Mouse (Mus musculus) ES-CJ7 (cell line): ENCODE measurements around the gene Rasgrf1.
"Not testable (repeated sequence)": the region's sequence is repeated elsewhere in the genome, so short reads cannot be mapped to it uniquely, and the experiment has no call there.

ENCODE experiments used
- DNase-seq: peaks from one replicate; pipeline ENCODE4 v3.0.0; 2011; ENCODE audit warnings: low read depth, low spot score

Gene Rasgrf1

DNA sequence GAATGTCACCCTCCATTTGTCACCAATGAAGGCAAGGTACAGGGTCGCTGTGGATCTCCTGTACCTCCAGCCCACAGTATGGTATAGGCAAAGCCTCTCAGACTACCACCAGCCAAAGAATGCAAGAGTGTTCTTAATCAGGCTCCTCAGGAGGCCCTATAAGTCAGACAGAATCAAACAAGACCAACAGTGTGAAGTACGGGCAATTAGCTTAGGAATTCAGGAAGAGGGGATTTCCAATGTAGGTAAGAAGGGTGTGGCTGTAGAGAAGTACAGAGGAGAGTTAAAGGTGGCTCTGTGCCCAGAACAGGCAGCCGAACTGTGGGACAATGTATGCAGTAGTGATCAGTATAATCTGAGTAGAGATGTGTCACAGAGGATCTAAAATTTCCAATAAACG lies 126.6 kb downstream of the Rasgrf1 start:
- no peak for DNase-seq

DNA sequence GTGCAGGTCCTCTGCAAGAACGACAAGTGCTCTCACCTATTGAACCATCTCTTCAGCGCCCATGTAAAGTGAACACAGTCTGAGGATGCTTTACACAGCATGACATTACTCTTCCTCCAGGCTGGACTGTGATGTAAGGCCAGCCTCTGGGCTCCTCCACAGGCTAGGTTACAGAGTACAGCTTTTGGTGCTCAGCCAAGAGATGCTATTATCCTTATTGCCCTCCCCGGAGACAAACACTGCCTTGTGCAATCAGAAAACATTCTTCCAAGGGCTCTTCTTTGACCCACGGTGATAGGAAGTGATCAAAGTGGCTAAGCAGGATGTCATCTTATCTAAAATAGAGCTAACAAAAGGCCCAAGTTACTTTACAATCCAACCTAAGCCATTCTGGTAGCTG lies 128.8 kb downstream of the Rasgrf1 start:
- DNase-seq = no peak

DNA sequence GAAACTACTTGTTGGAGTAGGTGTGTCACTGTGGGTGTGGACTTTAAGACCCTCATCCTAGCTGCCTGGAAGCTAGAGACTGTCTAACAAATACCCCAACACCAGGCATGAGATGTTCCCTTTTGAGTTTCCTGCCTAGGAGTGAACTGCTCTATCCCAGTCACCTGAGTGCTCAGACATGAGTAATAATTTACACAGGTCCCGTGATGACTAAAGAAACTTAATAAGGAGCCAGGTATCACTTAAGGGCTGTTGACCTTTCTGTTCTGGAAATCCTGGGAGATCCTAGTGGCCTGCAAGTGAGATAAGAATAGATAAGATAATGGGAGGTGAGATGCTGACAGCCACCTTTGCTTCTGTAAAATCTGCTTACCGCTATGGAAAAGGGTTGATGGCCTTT lies 131.2 kb downstream of the Rasgrf1 start:
- DNase-seq = no peak

- no peak for DNase-seq
These were observed 131.8 kb downstream of the Rasgrf1 start for GRCm38 (mm10) chr9:90041556-90041955.

- DNase-seq = not testable (repeated sequence)
These were observed 133.2 kb downstream of the Rasgrf1 start for GRCm38 (mm10) chr9:90042906-90043305.

GRCm38 (mm10) chr9:90045191-90045590 lies 135.5 kb downstream of the Rasgrf1 start:
- DNase-seq = no peak

DNA sequence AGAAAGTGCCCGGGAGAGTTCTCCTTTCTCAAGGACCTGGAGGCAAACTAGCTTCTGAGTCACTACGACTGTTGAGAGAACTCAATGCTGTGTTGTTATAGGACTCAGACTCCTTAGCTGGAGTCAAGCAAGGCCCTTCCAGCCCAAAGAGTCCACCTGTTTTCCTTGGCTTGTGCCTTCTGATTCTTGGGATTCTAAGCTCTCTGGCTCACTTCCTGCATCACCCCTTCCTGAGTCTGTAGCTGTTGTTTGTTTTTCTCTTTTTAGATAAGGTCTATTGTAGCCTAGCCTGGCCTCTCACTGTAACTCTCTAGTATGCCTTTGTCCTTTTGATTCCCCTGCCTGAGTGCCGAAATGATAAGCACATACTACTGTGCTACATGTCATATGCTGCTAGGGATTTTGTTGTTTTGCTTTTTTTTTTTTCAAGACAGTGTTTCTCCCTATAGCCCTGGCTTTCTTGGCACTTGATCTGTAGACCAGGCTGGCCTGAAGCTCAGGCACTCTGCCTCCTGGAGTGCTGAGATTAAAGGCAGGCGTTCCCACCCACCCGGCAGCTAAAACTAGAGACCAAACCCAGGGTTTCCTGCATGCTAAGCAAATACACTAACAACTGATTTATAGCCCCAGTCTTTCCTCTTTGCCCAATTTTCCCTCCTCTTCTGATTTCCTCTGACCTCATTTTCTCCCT lies 138.4 kb downstream of the Rasgrf1 start:
- no peak for DNase-seq

GRCm38 (mm10) chr9:90053852-90054251 lies 144.1 kb downstream of the Rasgrf1 start, which contains the start of gene Ctsh:
Gene Ctsh (plus strand): TSS chr9:90054152.
- DNase-seq = no peak

DNA sequence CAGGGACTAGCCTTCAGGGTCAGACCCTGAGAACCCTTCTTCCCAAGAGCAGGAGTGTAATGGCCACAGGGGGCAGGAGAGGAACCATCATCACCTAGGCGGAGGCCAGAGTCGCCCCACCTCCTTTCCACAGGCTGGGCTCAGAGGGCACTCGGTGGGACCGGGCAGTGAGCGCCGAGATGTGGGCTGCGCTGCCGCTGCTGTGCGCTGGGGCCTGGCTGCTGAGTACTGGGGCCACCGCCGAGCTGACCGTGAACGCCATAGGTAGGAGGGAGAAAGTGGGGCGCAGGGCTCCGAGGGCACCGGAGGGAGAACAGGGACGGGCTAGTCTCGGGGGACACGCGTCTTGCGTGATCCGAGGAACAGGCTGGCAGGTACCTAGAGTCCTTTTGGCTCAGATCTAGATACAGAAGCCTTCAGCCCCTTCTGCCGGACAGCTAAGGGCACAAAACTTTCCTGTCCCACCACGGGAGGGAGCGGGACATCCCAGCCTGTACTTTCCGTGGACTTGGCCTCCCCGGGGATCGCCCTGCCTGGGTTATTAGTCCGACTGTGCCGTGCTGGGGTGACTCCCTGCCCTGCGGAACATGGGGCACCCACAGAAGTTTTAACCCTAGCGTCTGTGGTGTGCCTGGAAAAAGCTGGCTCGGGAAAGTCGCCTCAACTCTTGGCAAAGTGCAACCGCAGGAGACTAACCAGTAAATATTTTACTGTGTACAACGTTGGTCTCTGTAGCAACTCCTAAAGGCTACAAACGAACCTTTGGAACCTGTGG lies 144.8 kb downstream of the Rasgrf1 start:
- peak; percentile 50 for DNase-seq

DNA sequence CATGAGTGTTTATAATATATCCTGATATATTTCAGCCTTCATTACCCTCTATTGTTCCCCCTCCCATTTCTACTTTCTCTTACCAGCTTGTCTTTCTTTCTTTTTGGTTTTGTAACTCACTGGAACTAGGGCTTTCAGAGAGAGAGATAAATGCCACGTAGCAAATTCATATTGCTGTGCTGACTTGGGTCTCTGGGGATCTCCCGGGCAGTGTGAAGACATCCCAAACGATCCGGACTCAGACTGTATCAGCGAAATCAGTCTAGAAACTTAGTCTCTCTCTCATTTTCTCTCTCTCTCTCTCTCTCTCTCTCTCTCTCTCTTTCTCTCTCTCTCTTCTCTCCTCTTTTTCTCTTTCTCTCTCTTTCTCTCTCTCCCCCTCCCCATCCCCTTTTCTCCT lies 145.7 kb downstream of the Rasgrf1 start:
- no peak for DNase-seq

DNA sequence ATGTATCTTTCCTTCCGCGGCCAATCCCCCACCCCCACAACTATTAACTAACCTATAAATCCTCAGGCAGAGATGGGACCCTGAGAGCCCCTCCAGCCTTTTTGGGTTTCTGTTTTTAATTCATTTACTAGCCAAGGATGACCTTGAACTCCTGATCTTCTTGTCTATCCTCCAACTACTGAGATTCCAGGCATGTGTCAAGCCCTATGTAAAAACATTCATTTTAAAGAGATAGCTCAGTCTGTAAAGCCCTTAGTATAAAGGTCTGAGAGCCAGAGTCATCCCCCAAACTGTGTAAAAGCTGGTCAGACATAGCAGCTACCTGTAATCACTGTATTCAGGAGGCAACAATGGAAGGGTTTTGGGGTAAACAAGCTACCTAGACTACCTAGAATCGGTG lies 146.2 kb downstream of the Rasgrf1 start:
- DNase-seq = no peak

DNA sequence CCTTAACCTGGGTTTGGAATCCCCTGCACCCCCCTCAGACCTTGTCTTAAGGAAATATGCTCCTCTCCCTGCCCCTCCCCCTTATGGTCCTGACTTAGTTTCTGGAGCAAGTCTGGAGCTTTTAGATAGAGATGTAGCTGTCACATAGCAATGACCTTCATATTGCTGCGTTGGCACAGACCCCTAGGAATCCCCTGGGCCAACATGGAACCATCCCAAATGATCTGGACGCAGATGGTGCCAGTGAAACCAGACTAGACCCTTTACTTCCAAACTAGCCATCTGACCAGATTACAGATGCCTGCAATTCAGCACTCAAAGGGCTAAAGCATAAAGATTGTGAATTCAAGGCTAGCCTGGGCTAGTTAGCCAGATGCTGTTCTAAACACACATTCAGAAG lies 147.0 kb downstream of the Rasgrf1 start:
- DNase-seq = no peak

- DNase-seq = no peak
These were observed 150.3 kb downstream of the Rasgrf1 start for GRCm38 (mm10) chr9:90059828-90060573.

- no peak for DNase-seq
These were observed 150.8 kb downstream of the Rasgrf1 start for GRCm38 (mm10) chr9:90060574-90060875.

GRCm38 (mm10) chr9:90060932-90061331 lies 151.2 kb downstream of the Rasgrf1 start:
- not testable (repeated sequence) for DNase-seq

- no peak for DNase-seq
These were observed 157.6 kb downstream of the Rasgrf1 start for GRCm38 (mm10) chr9:90067341-90067740.

DNA sequence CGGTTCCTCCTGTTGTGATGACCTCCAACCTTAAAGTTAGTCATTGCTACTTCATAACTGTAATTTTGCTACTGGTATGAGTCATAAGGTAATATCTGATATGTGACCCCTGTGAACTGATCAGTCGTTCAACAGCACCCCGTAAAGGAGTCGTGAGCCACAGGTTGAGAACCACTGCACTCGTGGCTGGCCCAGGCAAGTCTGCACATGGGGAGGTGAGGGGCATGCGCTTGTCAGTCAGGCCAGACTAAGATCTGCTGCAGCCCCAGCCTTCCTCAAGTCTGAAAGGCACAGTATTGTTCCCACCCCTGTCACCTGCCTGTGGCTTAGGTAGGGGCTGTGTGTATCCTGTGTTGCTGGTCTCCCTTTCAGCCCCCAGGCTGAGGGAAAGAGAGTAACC lies 159.1 kb downstream of the Rasgrf1 start:
- DNase-seq = no peak

- DNase-seq = no peak
These were observed 159.8 kb downstream of the Rasgrf1 start for GRCm38 (mm10) chr9:90069485-90069884.

DNA sequence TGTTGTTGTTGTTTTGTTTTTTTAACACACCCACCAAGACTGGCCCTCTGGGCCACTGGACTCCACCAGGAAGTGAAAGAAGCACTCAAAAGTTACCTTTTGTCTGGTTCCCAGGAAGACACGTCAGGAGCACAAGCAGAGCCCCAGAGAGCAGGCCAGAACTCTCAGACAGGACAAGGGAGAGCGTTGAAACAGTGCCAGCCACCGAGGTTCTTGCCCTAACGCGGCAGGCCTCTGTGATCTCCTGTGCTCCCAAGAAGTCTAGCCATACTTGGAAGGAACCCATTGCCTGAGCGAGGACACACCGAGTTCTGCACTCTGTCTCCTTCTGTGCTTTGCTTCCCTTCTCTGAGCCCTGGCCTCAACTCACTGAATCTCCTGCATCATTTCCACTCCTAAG lies 160.5 kb downstream of the Rasgrf1 start:
- no peak for DNase-seq

GRCm38 (mm10) chr9:90075336-90075735 lies 165.6 kb downstream of the Rasgrf1 start:
- no peak for DNase-seq

DNA sequence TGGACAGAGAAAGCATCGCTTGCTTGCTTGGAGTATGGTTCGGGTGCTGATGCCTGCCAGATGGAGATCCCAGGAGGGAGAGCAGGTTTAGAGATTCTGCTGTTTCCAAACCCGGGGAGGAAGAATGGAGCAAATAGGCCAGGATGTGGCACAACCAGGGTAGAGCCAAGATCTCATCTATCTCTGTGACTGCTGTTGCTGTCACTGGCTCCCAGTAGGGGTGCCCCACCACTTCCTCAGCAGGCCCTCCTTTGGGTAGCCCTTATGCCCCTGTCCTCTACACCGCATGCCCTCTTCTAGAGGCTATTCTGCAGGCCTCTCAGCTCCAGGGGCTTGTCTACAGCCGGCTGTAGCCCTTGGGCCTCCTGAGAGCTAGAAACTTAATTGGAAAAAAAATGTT lies 166.4 kb downstream of the Rasgrf1 start:
- no peak for DNase-seq
